Mouse (Mus musculus): ENCODE results near the gene Slc2a3. TPM values are rescaled to one million over a fixed set of nuclear protein-coding genes. Genes with fewer than 3 reads are reported as not detected.
A peak's percentile ranks its signal among the peaks of the same experiment; 100 is the strongest.

Gene Slc2a3
- total RNA-seq, 2 experiments from 2014 or later: 2.3 to 2.4 TPM

GRCm38 (mm10) chr6:122811280-122811652 is 9.8 kb upstream of the Slc2a3 start:
- peak; percentile 95 to 96 for DNase-seq
- intact Hi-C loops (cut with DNase I): loop anchor here (2.0 kb wide), 1 partner anchor 64 kb away; the partner anchor contains the start of gene Necap1

GRCm38 (mm10) chr6:122810615-122811279 is 9.3 kb upstream of the Slc2a3 start:
- peak; percentile 95 to 97 for DNase-seq
- intact Hi-C loops (cut with DNase I): loop anchor here (2.0 kb wide), 1 partner anchor 64 kb away; the partner anchor contains the start of gene Necap1

GRCm38 (mm10) chr6:122810022-122810614 is 8.7 kb upstream of the Slc2a3 start:
- intact Hi-C loops (cut with DNase I): loop anchor here (2.0 kb wide), 1 partner anchor 65 kb away; the partner anchor contains the start of gene Necap1
- DNase-seq: no peak

- peak; percentile 79 to 87 for DNase-seq
- intact Hi-C loops (cut with DNase I): loop anchor here (5.0 kb wide), 1 partner anchor 68 kb away; the partner anchor contains the start of gene Necap1
Measured at GRCm38 (mm10) chr6:122804418-122804817, 3.0 kb upstream of the Slc2a3 start.

GRCm38 (mm10) chr6:122801801-122802514 is 518 bp upstream of the Slc2a3 start:
- intact Hi-C loops (cut with DNase I): loop anchor here (5.0 kb wide), 1 partner anchor 70 kb away; the partner anchor contains the start of gene Necap1
- DNase-seq: peak; percentile 34 to 61

GRCm38 (mm10) chr6:122800640-122801300 is 670 bp downstream of the Slc2a3 start:
- peak in 1 of 2 experiments; percentile 11 for DNase-seq
- intact Hi-C loops (cut with DNase I): loop anchor here (5.0 kb wide), 1 partner anchor 72 kb away; the partner anchor contains the start of gene Necap1

- peak in 1 of 2 experiments; percentile 17 for DNase-seq
Measured at GRCm38 (mm10) chr6:122795254-122795935, 6.0 kb downstream of the Slc2a3 start.

GRCm38 (mm10) chr6:122786275-122786674 is 15.2 kb downstream of the Slc2a3 start:
- intact Hi-C loops (cut with DNase I): loop anchor here (2.0 kb wide), 1 partner anchor 117 kb away; no protein-coding TSS in a partner anchor
- peak; percentile 43 to 62 for DNase-seq

More at GRCm38 (mm10) chr6:122795254-122795935, 6.0 kb downstream of the Slc2a3 start:
- intact Hi-C loops (cut with DNase I): no loop called here

- DNase-seq: no peak
- intact Hi-C loops (cut with DNase I): no loop called here
Measured at GRCm38 (mm10) chr6:122784866-122785265, 16.6 kb downstream of the Slc2a3 start.

GRCm38 (mm10) chr6:122782164-122782563 is 19.3 kb downstream of the Slc2a3 start:
- no peak for DNase-seq
- intact Hi-C loops (cut with DNase I): no loop called here

GRCm38 (mm10) chr6:122781167-122781566 is 20.3 kb downstream of the Slc2a3 start:
- intact Hi-C loops (cut with DNase I): no loop called here
- no peak for DNase-seq

GRCm38 (mm10) chr6:122779916-122780315 is 21.5 kb downstream of the Slc2a3 start:
- intact Hi-C loops (cut with DNase I): no loop called here

GRCm38 (mm10) chr6:122776040-122776439 is 25.4 kb downstream of the Slc2a3 start:
- DNase-seq: no peak
- intact Hi-C loops (cut with DNase I): no loop called here

More at GRCm38 (mm10) chr6:122779916-122780315, 21.5 kb downstream of the Slc2a3 start:
- DNase-seq: no peak

GRCm38 (mm10) chr6:122774345-122774744 is 27.1 kb downstream of the Slc2a3 start:
- DNase-seq: no peak
- intact Hi-C loops (cut with DNase I): no loop called here

GRCm38 (mm10) chr6:122772701-122773100 is 28.7 kb downstream of the Slc2a3 start:
- intact Hi-C loops (cut with DNase I): no loop called here

GRCm38 (mm10) chr6:122770760-122771315 is 30.6 kb downstream of the Slc2a3 start:
- intact Hi-C loops (cut with DNase I): no loop called here

More at GRCm38 (mm10) chr6:122772701-122773100, 28.7 kb downstream of the Slc2a3 start:
- no peak for DNase-seq

GRCm38 (mm10) chr6:122769771-122770759 is 31.4 kb downstream of the Slc2a3 start:
- intact Hi-C loops (cut with DNase I): no loop called here
- no peak for DNase-seq

More at GRCm38 (mm10) chr6:122770760-122771315, 30.6 kb downstream of the Slc2a3 start:
- no peak for DNase-seq

GRCm38 (mm10) chr6:122768256-122768655 is 33.2 kb downstream of the Slc2a3 start:
- DNase-seq: no peak
- intact Hi-C loops (cut with DNase I): no loop called here
